ENCODE assay signal across 23 mouse cellular contexts in the genomic region with DNA sequence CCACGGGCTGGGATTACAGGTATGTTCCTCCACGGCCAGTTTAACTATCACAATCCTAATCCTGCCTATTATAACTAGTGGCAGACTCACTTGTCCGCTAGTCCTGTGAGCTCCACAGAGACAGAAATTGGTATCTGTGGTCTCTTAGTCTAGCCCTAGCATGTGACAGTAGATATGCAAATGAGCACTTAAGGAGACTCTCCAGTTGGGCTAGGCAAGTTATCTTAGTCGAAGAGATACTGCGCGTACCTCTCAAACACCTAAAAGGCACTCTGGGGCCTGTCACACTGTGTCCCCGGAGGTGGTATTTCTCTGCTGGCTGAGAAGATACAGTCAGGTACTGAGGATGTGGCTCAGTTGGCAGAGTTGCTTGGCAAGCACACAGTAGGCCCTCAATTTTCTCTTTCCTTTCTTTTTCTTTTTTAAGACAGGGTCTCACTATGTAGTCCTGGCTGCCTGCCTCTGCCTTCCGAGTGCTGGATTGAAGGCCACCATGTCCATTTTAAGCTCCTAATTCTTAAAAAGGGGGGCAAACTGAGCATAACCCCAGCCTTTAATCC. TPM values are rescaled to one million over a fixed set of nuclear protein-coding genes. Genes with fewer than 3 reads are reported as not detected.
DNase-seq lines count a peak whose midpoint lies in the region; ATAC-seq lines count a peak whose summit lies in the region.
"Had no signal": no experiment of that assay in that cellular context is flagged by ENCODE, and none has a peak within 500 bp of the region (broad histone marks: within the 10 kb centered on the region; RNA-seq: fewer than 3 reads in every experiment).

No protein-coding gene starts in this region.

- DNase-seq in heart, postnatal 36 days, result no peak
- peak; percentile 62 for DNase-seq in c-Kit-positive CD71-positive TER-119-negative erythroid progenitor cells, embryonic 14.5 days (ENCODE audit: low read depth)
- no peak for DNase-seq in liver, embryonic 11.5 days (ENCODE audit: low spot score)
- DNase-seq: adrenal gland, postnatal 36 days; cerebellum, adult 8-10 months; heart, adult 18-20 months; lung, postnatal 14 days; right cerebral cortex, postnatal 25 days; thymus, postnatal 25 days had no signal

- peaks cover 18% of the 10 kb centered on the region for H3K4me1 ChIP-seq in heart, embryonic 11.5 days (ENCODE audit: control insufficient read depth, insufficient read depth, low read length)
- H3K4me1 ChIP-seq in liver, embryonic 11.5 days (replicated peaks; ENCODE audit: control insufficient read depth, insufficient read depth, low read length), result peaks cover 17% of the 10 kb centered on the region
- peaks cover 5% of the 10 kb centered on the region for H3K4me1 ChIP-seq in intestine, embryonic 16.5 days (ENCODE audit: control insufficient read depth, insufficient read depth, low read length)

- 61% methylated on average over 8 of the region's 8 CpGs for whole genome bisulfite sequencing in heart, embryonic 11.5 days (ENCODE audit: insufficient replicate concordance)
- WGBS in liver, embryonic 11.5 days, result 70% methylated on average over 8 of the region's 8 CpGs
- 89% methylated on average over 8 of the region's 8 CpGs for WGBS in intestine, embryonic 16.5 days

- H3K9me3 ChIP-seq in heart, embryonic 11.5 days (replicated peaks; ENCODE audit: control insufficient read depth, low read length), result no peaks in the 10 kb centered on the region
- no peaks in the 10 kb centered on the region for H3K9me3 ChIP-seq in liver, embryonic 11.5 days (ENCODE audit: control insufficient read depth, low read length)
- H3K9me3 ChIP-seq in intestine, embryonic 16.5 days (ENCODE audit: control insufficient read depth, low read length), result no peaks in the 10 kb centered on the region
- H3K9me3 ChIP-seq: G1E; heart, embryonic 15.5 days had no signal

- peaks cover 10% of the 10 kb centered on the region for H3K27me3 ChIP-seq in heart, embryonic 11.5 days (ENCODE audit: control insufficient read depth, insufficient read depth, low read length)
- peaks cover 21% of the 10 kb centered on the region for H3K27me3 ChIP-seq in liver, embryonic 11.5 days (replicated peaks; ENCODE audit: control insufficient read depth, insufficient read depth, low read length)
- peaks cover 16% of the 10 kb centered on the region for H3K27me3 ChIP-seq in intestine, embryonic 16.5 days (replicated peaks; ENCODE audit: control insufficient read depth, insufficient read depth, low read length)

- H3K4me3 ChIP-seq in heart, embryonic 11.5 days (ENCODE audit: low read depth, low read length), result no peak overlapping the region
- H3K4me3 ChIP-seq in liver, embryonic 11.5 days (ENCODE audit: low read depth, low read length), result no peak overlapping the region
- H3K4me3 ChIP-seq in intestine, embryonic 16.5 days (ENCODE audit: low read length), result no peak overlapping the region
- H3K4me3 ChIP-seq: heart, embryonic 15.5 days; megakaryocyte, embryonic 14.5 days had no signal

- ATAC-seq in heart, embryonic 11.5 days (replicated peaks; ENCODE audit: insufficient number of reproducible peaks, low FRiP score, low TSS enrichment), result 0 out of 2 replicates have a peak, but pooled peaks have one; percentile 32
- peak; percentile 85 for ATAC-seq in liver, embryonic 11.5 days (replicated peaks; ENCODE audit: low FRiP score)
- peak; percentile 86 for ATAC-seq in megakaryocyte progenitor cell, adult 5-6 weeks (replicated peaks; ENCODE audit: poor library complexity)
- ATAC-seq in frontal cortex, adult (ENCODE audit: low TSS enrichment), result no peak
- no peak for ATAC-seq in intestine, embryonic 16.5 days
- ATAC-seq: CD4-positive, CD25-positive, alpha-beta regulatory T cell, adult 4 months; forebrain, embryonic 16.5 days; hindbrain, embryonic 16.5 days; intestine, postnatal 0 days; midbrain, embryonic 16.5 days had no signal

- intact Hi-C loops in heart, postnatal 36 days (cut with DNase I), result no loop called here

- H3K9ac ChIP-seq in heart, embryonic 11.5 days (ENCODE audit: low read depth, low read length), result no peak overlapping the region
- H3K9ac ChIP-seq in liver, embryonic 11.5 days (ENCODE audit: low read depth, low read length), result peak overlapping the region; percentile 5; the same call in 1 of the 2 replicates
- no peak overlapping the region for H3K9ac ChIP-seq in intestine, embryonic 16.5 days (ENCODE audit: low read depth, low read length)
- H3K9ac ChIP-seq: heart, embryonic 15.5 days had no signal

- H3K4me2 ChIP-seq in heart, embryonic 11.5 days, result no peak overlapping the region
- H3K4me2 ChIP-seq in liver, embryonic 11.5 days, result peak overlapping the region; percentile 20
- no peak overlapping the region for H3K4me2 ChIP-seq in intestine, embryonic 16.5 days (ENCODE audit: low read depth, low read length)
- H3K4me2 ChIP-seq: heart, embryonic 15.5 days had no signal

- H3K36me3 ChIP-seq in heart, embryonic 11.5 days (ENCODE audit: control insufficient read depth, insufficient read depth, low read length), result no peaks in the 10 kb centered on the region
- no peaks in the 10 kb centered on the region for H3K36me3 ChIP-seq in liver, embryonic 11.5 days (ENCODE audit: control insufficient read depth, insufficient read depth, low read length)
- H3K36me3 ChIP-seq in intestine, embryonic 16.5 days (ENCODE audit: control insufficient read depth, insufficient read depth, low read length), result no peaks in the 10 kb centered on the region
- H3K36me3 ChIP-seq: heart, embryonic 15.5 days had no signal

- no peak overlapping the region for H3K27ac ChIP-seq in heart, embryonic 11.5 days (ENCODE audit: low read depth, low read length)
- 0 out of 2 replicates have a peak overlapping the region, but pooled peaks have one; percentile 19 for H3K27ac ChIP-seq in liver, embryonic 11.5 days (ENCODE audit: low read depth, low read length)
- no peak overlapping the region for H3K27ac ChIP-seq in intestine, embryonic 16.5 days (ENCODE audit: low read length)
- H3K27ac ChIP-seq: heart, embryonic 15.5 days had no signal

RNA-seq across cellular contexts. Expression of gene Phospho1, which starts 31.3 kb away (rescaled TPM):
- 1.1 TPM in 1 of 2 replicates, not detected in the other for polyA plus RNA-seq in heart, embryonic 11.5 days (2014; fragmentation: Nextera tagmentation; extraction: Ambion mirVana)
- total RNA-seq in heart, postnatal 36 days (2021), result 100 to 1,000 TPM; 174 to 180 TPM
- 0.48 and 0.74 TPM in 2 replicates for polyA plus RNA-seq in liver, embryonic 11.5 days (2014; fragmentation: Nextera tagmentation; extraction: Ambion mirVana)
- total RNA-seq in megakaryocyte progenitor cell, adult 5-6 weeks (2015), result 0.47 and 1.3 TPM in 2 replicates
- 0.62 TPM in 1 of 2 replicates, not detected in the other for total RNA-seq in megakaryocyte progenitor cell, adult 5-6 weeks (2017)
- 0.43 and 0.51 TPM in 2 replicates for polyA plus RNA-seq in intestine, embryonic 16.5 days (2015; fragmentation: Nextera tagmentation; extraction: Ambion mirVana)
- polyA plus RNA-seq: CD4-positive, CD25-positive, alpha-beta regulatory T cell, adult 4 months; embryonic facial prominence, embryonic 11.5 days; forebrain, embryonic 16.5 days; hindbrain, embryonic 16.5 days; kidney, embryonic 16.5 days had no signal

RNA-seq across cellular contexts. Expression of gene Gngt2, which starts 44.0 kb away (rescaled TPM):
- 43.1 and 44.6 TPM in 2 replicates for polyA plus RNA-seq in heart, embryonic 11.5 days (2014; fragmentation: Nextera tagmentation; extraction: Ambion mirVana)
- total RNA-seq in heart, postnatal 36 days (2021), result 10 to 100 TPM; 15.3 to 23.5 TPM
- polyA plus RNA-seq in liver, embryonic 11.5 days (2014; fragmentation: Nextera tagmentation; extraction: Ambion mirVana), result 19.5 and 22.3 TPM in 2 replicates
- 4.3 and 9.3 TPM in 2 replicates for total RNA-seq in megakaryocyte progenitor cell, adult 5-6 weeks (2015)
- total RNA-seq in megakaryocyte progenitor cell, adult 5-6 weeks (2017), result 4.0 TPM in 2 replicates
- 17.3 and 17.4 TPM in 2 replicates for polyA plus RNA-seq in intestine, embryonic 16.5 days (2015; fragmentation: Nextera tagmentation; extraction: Ambion mirVana)

RNA-seq across cellular contexts. Expression of gene Abi3, which starts 49.2 kb away (rescaled TPM):
- polyA plus RNA-seq in heart, embryonic 11.5 days (2014; fragmentation: Nextera tagmentation; extraction: Ambion mirVana), result 11.5 and 21.1 TPM in 2 replicates
- 10 to 100 TPM in 1 of 2 experiments, 1 to 10 TPM in 1; 9.3 to 13.7 TPM for total RNA-seq in heart, postnatal 36 days (2021)
- 6.4 and 7.9 TPM in 2 replicates for polyA plus RNA-seq in liver, embryonic 11.5 days (2014; fragmentation: Nextera tagmentation; extraction: Ambion mirVana)
- 1.5 and 5.0 TPM in 2 replicates for total RNA-seq in megakaryocyte progenitor cell, adult 5-6 weeks (2015)
- 1.8 and 3.0 TPM in 2 replicates for total RNA-seq in megakaryocyte progenitor cell, adult 5-6 weeks (2017)
- 8.7 and 10.3 TPM in 2 replicates for polyA plus RNA-seq in intestine, embryonic 16.5 days (2015; fragmentation: Nextera tagmentation; extraction: Ambion mirVana)

Comparison
In these comparisons a context has a peak if more than half of its experiments do, and no peak if none do; other contexts are left out.
1. ATAC-seq: peak in heart, embryonic 11.5 days (single experiment), liver, embryonic 11.5 days (single experiment) and megakaryocyte progenitor cell, adult 5-6 weeks (single experiment); none in frontal cortex, adult (single experiment) and intestine, embryonic 16.5 days (single experiment).